ENCODE assay signal across 16 mouse cellular contexts in the genomic region with DNA sequence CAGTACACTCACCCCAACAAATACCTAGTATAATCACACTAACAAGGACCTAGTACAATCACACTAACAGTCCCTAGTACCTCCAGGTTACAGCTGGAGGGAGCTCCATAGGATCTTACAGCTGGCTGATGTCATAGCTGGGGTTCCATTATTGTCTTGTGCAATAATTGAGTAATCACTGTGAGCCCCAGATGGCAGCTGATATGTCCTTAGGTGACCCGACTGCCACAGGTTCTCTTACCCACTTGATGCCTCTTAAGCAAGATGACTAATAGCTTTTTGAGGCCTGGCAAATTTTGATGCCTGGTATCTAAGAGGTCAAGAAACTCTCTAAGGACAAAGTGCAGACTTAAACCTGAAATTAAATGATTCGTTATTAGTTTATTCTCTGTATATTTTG.
A peak's percentile ranks its signal among the peaks of the same experiment; 100 is the strongest.
DNase-seq lines count a peak whose midpoint lies in the region; TF ChIP-seq lines count a peak whose summit lies in the region.
"Had no signal": no experiment of that assay in that cellular context is flagged by ENCODE, and none has a peak within 500 bp of the region (broad histone marks: within the 10 kb centered on the region; RNA-seq: fewer than 3 reads in every experiment).

No protein-coding gene starts in this region.

- WGBS in liver, adult 2 months = 27% methylated on average over 2 of the region's 2 CpGs

- no peak for TF ChIP-seq CTCF in liver, adult 2 months (IDR thresholded peaks at IDR 0.05; ENCODE audit: low read depth, low read length)

- H3K36me3 ChIP-seq in liver, adult 2 months (ENCODE audit: control insufficient read depth, insufficient read depth, low read length) = no peaks in the 10 kb centered on the region
- H3K36me3 ChIP-seq: embryonic facial prominence, embryonic 13.5 days; forebrain, embryonic 15.5 days; G1E; heart, embryonic 15.5 days; kidney, embryonic 15.5 days; limb, embryonic 13.5 days; stomach, embryonic 15.5 days had no signal

- H3K9ac ChIP-seq in liver, adult 2 months (ENCODE audit: low read depth, low read length) = no peak overlapping the region
- H3K9ac ChIP-seq: embryonic facial prominence, embryonic 13.5 days; forebrain, embryonic 15.5 days; heart, embryonic 15.5 days; kidney, embryonic 15.5 days; limb, embryonic 13.5 days; stomach, embryonic 15.5 days had no signal

- H3K79me2 ChIP-seq in liver, adult 2 months (ENCODE audit: control insufficient read depth, insufficient read depth, low read length) = no peaks in the 10 kb centered on the region

- H3K27ac ChIP-seq in liver, adult 2 months (replicated peaks; ENCODE audit: insufficient read depth, low read depth, low read length) = no peak overlapping the region
- H3K27ac ChIP-seq: embryonic facial prominence, embryonic 13.5 days; forebrain, embryonic 15.5 days; kidney, embryonic 15.5 days; limb, embryonic 13.5 days; stomach, embryonic 15.5 days had no signal

- no peak overlapping the region for H3K4me3 ChIP-seq in liver, adult 2 months (ENCODE audit: insufficient read depth, low read depth, low read length)
- H3K4me3 ChIP-seq: embryonic facial prominence, embryonic 13.5 days; forebrain, embryonic 15.5 days; heart, embryonic 15.5 days; kidney, embryonic 15.5 days; limb, embryonic 13.5 days; stomach, embryonic 15.5 days had no signal

- no peaks in the 10 kb centered on the region for H3K27me3 ChIP-seq in liver, adult 2 months (ENCODE audit: control insufficient read depth, insufficient read depth, low read length)
- H3K27me3 ChIP-seq: embryonic facial prominence, embryonic 13.5 days; forebrain, embryonic 15.5 days; heart, embryonic 15.5 days; kidney, embryonic 15.5 days; limb, embryonic 13.5 days; stomach, embryonic 15.5 days had no signal

- DNase-seq in liver, adult 2 months (ENCODE audit: extremely low read depth, low read depth, low spot score) = peak; percentile 76
- no peak for DNase-seq in liver
- DNase-seq in MN1 (ENCODE audit: low spot score) = peak; percentile 23
- DNase-seq in lung, postnatal 10 days = peak; percentile 31
- peak; percentile 23 for DNase-seq in skeletal muscle tissue, adult 2 months (ENCODE audit: low read depth, low spot score)
- no peak for DNase-seq in thymus, adult 18-20 months
- no peak for DNase-seq in frontal cortex, postnatal 10 days (ENCODE audit: low spot score in 2 of 2)
- DNase-seq: cerebellum, adult 8-10 months; right cerebral cortex, postnatal 25 days had no signal

- TF ChIP-seq POLR2A in liver, adult 2 months (IDR thresholded peaks at IDR 0.05; ENCODE audit: extremely low read depth, insufficient read depth, low read length) = no peak

- peaks cover 19% of the 10 kb centered on the region; the same call in 1 of the 2 replicates for H3K4me1 ChIP-seq in liver, adult 2 months (ENCODE audit: control insufficient read depth, insufficient read depth, low read length)

Comparison
In these comparisons a context has a peak if more than half of its experiments do, and no peak if none do; other contexts are left out.
1. DNase-seq: peak in liver, adult 2 months (single experiment), MN1 (single experiment), lung, postnatal 10 days (single experiment) and skeletal muscle tissue, adult 2 months (single experiment); none in liver (single experiment), thymus, adult 18-20 months (0 of 2) and frontal cortex, postnatal 10 days (0 of 2).